Comparison of ENCODE assay signal across 12 mouse cellular contexts in the genomic region with DNA sequence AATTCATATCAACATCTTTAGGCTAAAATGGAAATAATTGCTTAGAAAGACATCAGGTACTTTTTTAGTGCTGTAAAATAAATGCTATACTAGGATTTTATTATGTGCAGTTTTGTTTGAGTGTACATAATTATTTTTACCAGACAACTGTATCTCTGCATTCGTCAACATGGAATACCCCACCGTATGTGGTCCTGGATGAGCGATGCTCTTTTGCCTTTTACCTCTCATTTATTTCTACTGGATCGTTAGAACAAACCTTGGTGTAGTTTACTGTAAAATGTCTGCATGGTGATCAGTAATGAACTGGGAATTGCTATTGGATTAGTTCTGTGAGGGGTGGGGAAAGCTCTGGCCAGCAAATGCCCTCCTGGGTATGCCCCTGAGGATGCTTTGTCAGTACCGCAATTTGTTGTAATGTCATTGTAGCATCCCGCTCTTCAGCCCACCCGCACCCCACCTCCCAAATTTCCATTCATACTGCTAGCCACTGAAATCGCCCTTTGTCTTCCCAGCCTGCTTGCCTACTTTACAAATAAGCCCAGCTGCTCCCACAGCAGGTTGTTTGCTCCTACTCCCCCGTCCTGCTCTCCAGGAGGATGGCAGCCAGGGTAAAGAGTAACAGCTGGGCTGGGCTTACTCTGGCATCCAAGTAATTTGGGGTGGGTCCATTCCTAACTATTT. TPM values are rescaled to one million over a fixed set of nuclear protein-coding genes. Genes with fewer than 3 reads are reported as not detected.
DNase-seq lines count a peak whose midpoint lies in the region; ATAC-seq and TF ChIP-seq lines count a peak whose summit lies in the region.
"Had no signal": no experiment of that assay in that cellular context is flagged by ENCODE, and none has a peak within 500 bp of the region (broad histone marks: within the 10 kb centered on the region; RNA-seq: fewer than 3 reads in every experiment).

No protein-coding gene starts in this region.

- no peak overlapping the region for H3K4me3 ChIP-seq in kidney, embryonic 16.5 days (ENCODE audit: low read length)
- peak overlapping the region; percentile 24 for H3K4me3 ChIP-seq in hindbrain, embryonic 13.5 days
- no peak overlapping the region for H3K4me3 ChIP-seq in myocyte
- H3K4me3 ChIP-seq: erythroblast, embryonic 14.5 days; heart, embryonic 10.5 days; intestine, embryonic 15.5 days had no signal

- H3K27ac ChIP-seq in kidney, embryonic 16.5 days (ENCODE audit: low read length) = no peak overlapping the region
- peak overlapping the region; percentile 71 for H3K27ac ChIP-seq in hindbrain, embryonic 13.5 days
- H3K27ac ChIP-seq: heart, embryonic 10.5 days; intestine, embryonic 15.5 days; macrophage had no signal

- no peaks in the 10 kb centered on the region for H3K9me3 ChIP-seq in kidney, embryonic 16.5 days (ENCODE audit: low read length)
- no peaks in the 10 kb centered on the region for H3K9me3 ChIP-seq in hindbrain, embryonic 13.5 days
- H3K9me3 ChIP-seq: heart, embryonic 10.5 days; intestine, embryonic 15.5 days had no signal

- H3K27me3 ChIP-seq in kidney, embryonic 16.5 days (ENCODE audit: insufficient read depth, low read length) = no peaks in the 10 kb centered on the region
- no peaks in the 10 kb centered on the region for H3K27me3 ChIP-seq in hindbrain, embryonic 13.5 days
- H3K27me3 ChIP-seq in myocyte (ENCODE audit: control insufficient read depth, insufficient read depth, insufficient read length) = no peaks in the 10 kb centered on the region
- H3K27me3 ChIP-seq: intestine, embryonic 15.5 days had no signal

- H3K36me3 ChIP-seq in kidney, embryonic 16.5 days (ENCODE audit: insufficient read depth, low read length) = no peaks in the 10 kb centered on the region
- H3K36me3 ChIP-seq in hindbrain, embryonic 13.5 days = no peaks in the 10 kb centered on the region
- H3K36me3 ChIP-seq in myocyte (ENCODE audit: control insufficient read depth, insufficient read depth) = peaks cover 4% of the 10 kb centered on the region
- H3K36me3 ChIP-seq: heart, embryonic 10.5 days; intestine, embryonic 15.5 days had no signal

- no peak overlapping the region for H3K9ac ChIP-seq in kidney, embryonic 16.5 days (replicated peaks; ENCODE audit: low read length)
- peak overlapping the region; percentile 51 for H3K9ac ChIP-seq in hindbrain, embryonic 13.5 days
- H3K9ac ChIP-seq: intestine, embryonic 15.5 days had no signal

- 25% methylated on average over 9 of the region's 9 CpGs for WGBS in kidney, embryonic 16.5 days
- 9% methylated on average over 9 of the region's 9 CpGs for WGBS in hindbrain, embryonic 13.5 days

- H3ac ChIP-seq in myocyte (ENCODE audit: control insufficient read depth, insufficient read length) = no peak overlapping the region

- no peak for DNase-seq in kidney, adult 18-20 months
- DNase-seq in embryo, embryonic 11 days = peak; percentile 53
- DNase-seq in right cerebral cortex, postnatal 25 days = no peak
- DNase-seq in right cerebral cortex, adult 2 months (ENCODE audit: low spot score in 2 of 2) = no peak
- no peak for DNase-seq in left cerebral cortex, adult 8-10 months (ENCODE audit: low spot score in 2 of 2)

- H3K4me2 ChIP-seq in kidney, embryonic 16.5 days (replicated peaks; ENCODE audit: low read depth, low read length) = no peak overlapping the region
- H3K4me2 ChIP-seq in hindbrain, embryonic 13.5 days = peak overlapping the region; percentile 44
- no peak overlapping the region for H3K4me2 ChIP-seq in myocyte (ENCODE audit: low read depth)
- H3K4me2 ChIP-seq: intestine, embryonic 15.5 days had no signal

- no peak for TF ChIP-seq POLR2A in myocyte (IDR thresholded peaks at IDR 0.05; ENCODE audit: insufficient read length, low read depth)

- ATAC-seq in kidney, embryonic 16.5 days (ENCODE audit: low FRiP score, low TSS enrichment) = peak; percentile 35; the same call in 1 of the 2 replicates
- ATAC-seq in hindbrain, embryonic 13.5 days (ENCODE audit: low FRiP score) = peak; percentile 89
- ATAC-seq: intestine, embryonic 15.5 days had no signal

- no peaks in the 10 kb centered on the region for H3K4me1 ChIP-seq in kidney, embryonic 16.5 days (ENCODE audit: insufficient read depth, low read length)
- H3K4me1 ChIP-seq in hindbrain, embryonic 13.5 days (replicated peaks) = peaks cover 12% of the 10 kb centered on the region
- H3K4me1 ChIP-seq: heart, embryonic 10.5 days; intestine, embryonic 15.5 days had no signal

- peaks cover 38% of the 10 kb centered on the region for H3K79me2 ChIP-seq in myocyte (ENCODE audit: control insufficient read depth, insufficient read depth)

TF ChIP-seq in myocyte, 11 proteins besides CTCF, POLR2A, EP300 and RAD21:
- TF ChIP-seq MYOG (IDR thresholded peaks at IDR 0.05; ENCODE audit: control insufficient read depth in 1 of 3, insufficient read depth in 1 of 3, insufficient read length in 2 of 3, low read depth in 2 of 3) (peak; percentile 55 to 94 (median 86)), CEBPB (IDR thresholded peaks at IDR 0.05; ENCODE audit: insufficient read depth, poor library complexity, severe bottlenecking) (no peak), E2F4 (IDR thresholded peaks at IDR 0.05; ENCODE audit: insufficient read depth) (no peak), TCF12 (IDR thresholded peaks at IDR 0.05; ENCODE audit: insufficient read depth, poor library complexity, severe bottlenecking) (peak; percentile 84), SRF (IDR thresholded peaks at IDR 0.05; ENCODE audit: control insufficient read depth, insufficient read length, low read depth) (no peak), TCF3 (IDR thresholded peaks at IDR 0.05; ENCODE audit: insufficient read length, low read depth) (peak; percentile 34), MYOD1 (IDR thresholded peaks at IDR 0.05; ENCODE audit: control insufficient read depth in 1 of 3, insufficient read length in 2 of 3, low read depth in 2 of 3) (peak in 2 of 3 experiments; percentile 82 to 90), POLR2AphosphoS2 (IDR thresholded peaks at IDR 0.05; ENCODE audit: insufficient read length, low read depth) (no peak), MAX (IDR thresholded peaks at IDR 0.05; ENCODE audit: low read depth) (no peak), REST (IDR thresholded peaks at IDR 0.05; ENCODE audit: insufficient read depth, insufficient read length) (no peak), USF1 (IDR thresholded peaks at IDR 0.05; ENCODE audit: low read depth) (no peak)

RNA-seq across cellular contexts. Expression of gene Sema3e, which starts 13.9 kb away (rescaled TPM):
- 2.6 and 3.1 TPM in 2 replicates for polyA plus RNA-seq in kidney, embryonic 16.5 days (2015; fragmentation: Nextera tagmentation; extraction: Ambion mirVana)
- polyA plus RNA-seq in hindbrain, embryonic 13.5 days (2015; fragmentation: Nextera tagmentation; extraction: Ambion mirVana) = 4.7 and 5.2 TPM in 2 replicates
- 9.9 TPM for polyA plus RNA-seq in myocyte (2012; fragmentation: generic; extraction: Trizol)
- 10 to 100 TPM; 12.8 to 16.7 (median 15.7) TPM for total RNA-seq in left cerebral cortex, adult 8-10 months (2022)
- polyA plus RNA-seq: erythroblast, embryonic 14.5 days; macrophage had no signal
